Mouse (Mus musculus): Measurements from ENCODE around the gene Slc26a11.
A peak's percentile ranks its signal among the peaks of the same experiment; 100 is the strongest.

Gene Slc26a11

DNA sequence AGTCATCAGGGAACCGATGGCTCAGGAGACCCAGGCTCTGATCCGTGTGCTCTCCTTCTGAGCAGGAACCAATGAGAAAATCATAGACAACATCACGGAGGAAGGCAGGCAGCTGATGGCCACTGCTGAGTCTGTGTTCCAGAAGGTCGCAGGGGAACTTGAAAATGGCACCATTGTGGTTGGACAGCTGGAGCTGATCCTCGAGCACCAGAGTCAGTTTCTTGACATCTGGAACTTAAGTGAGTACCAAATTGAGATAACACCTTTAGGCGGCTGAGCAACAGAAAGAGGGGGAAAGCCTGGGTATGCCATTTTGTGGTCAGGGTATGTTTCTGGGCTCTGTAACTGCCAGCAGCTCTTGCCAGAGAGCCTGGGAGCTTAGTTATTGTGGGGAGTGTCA lies 72.1 kb downstream of the Slc26a11 start:
- Histone ChIP-seq H3K36me3 (ENCODE audit: insufficient read depth, low read length) (peaks cover 79% of the 10 kb centered on the region), H3K9me3 (ENCODE audit: low read length) (no peaks in the 10 kb centered on the region), H3K4me1 (replicated peaks; ENCODE audit: low read depth, low read length) (peaks cover 21% of the 10 kb centered on the region), H3K27me3 (ENCODE audit: insufficient read depth, low read length) (no peaks in the 10 kb centered on the region), H3K4me3 (replicated peaks; ENCODE audit: low read length) (0 out of 2 replicates have a peak overlapping the region, but pooled peaks have one; percentile 4)
- TF ChIP-seq POU5F1 (IDR thresholded peaks at IDR 0.05; ENCODE audit: borderline replicate concordance, low read length) (no peak), CTCF (conservative IDR thresholded peaks at IDR 0.05; ENCODE audit: low read length) (no peak), NANOG (IDR thresholded peaks at IDR 0.05; ENCODE audit: borderline replicate concordance, low read length) (no peak)

- Histone ChIP-seq H3K9me3 (ENCODE audit: low read length) (no peaks in the 10 kb centered on the region), H3K4me3 (replicated peaks; ENCODE audit: low read length) (peak overlapping the region; percentile 37), H3K4me1 (replicated peaks; ENCODE audit: low read depth, low read length) (peaks cover 25% of the 10 kb centered on the region), H3K36me3 (ENCODE audit: insufficient read depth, low read length) (peaks cover 76% of the 10 kb centered on the region), H3K27me3 (ENCODE audit: insufficient read depth, low read length) (no peaks in the 10 kb centered on the region)
- no peak for TF ChIP-seq NANOG (IDR thresholded peaks at IDR 0.05; ENCODE audit: borderline replicate concordance, low read length)
These were observed 72.6 kb downstream of the Slc26a11 start for GRCm38 (mm10) chr11:119427986-119428385.

GRCm38 (mm10) chr11:119428649-119429136 lies 73.3 kb downstream of the Slc26a11 start:
- TF ChIP-seq POU5F1 (IDR thresholded peaks at IDR 0.05; ENCODE audit: borderline replicate concordance, low read length) (no peak), CTCF (conservative IDR thresholded peaks at IDR 0.05; ENCODE audit: low read length) (no peak), NANOG (IDR thresholded peaks at IDR 0.05; ENCODE audit: borderline replicate concordance, low read length) (no peak)
- H3K4me1 ChIP-seq (replicated peaks; ENCODE audit: low read depth, low read length): peaks cover 25% of the 10 kb centered on the region
- H3K36me3 ChIP-seq (ENCODE audit: insufficient read depth, low read length): peaks cover 79% of the 10 kb centered on the region
- no peaks in the 10 kb centered on the region for H3K9me3 ChIP-seq (ENCODE audit: low read length)
- H3K4me3 ChIP-seq (replicated peaks; ENCODE audit: low read length): peak overlapping the region; percentile 37
- no peaks in the 10 kb centered on the region for H3K27me3 ChIP-seq (ENCODE audit: insufficient read depth, low read length)

All from E14TG2a.4 (cell line).